Mouse (Mus musculus): ENCODE measurements around the gene Slain2.

Slain2 gene

GRCm38 (mm10) chr5:72953996-72954604 lies 40.0 kb downstream of the Slain2 start:
- no peak for DNase-seq

GRCm38 (mm10) chr5:72957281-72957680 lies 43.2 kb downstream of the Slain2 start:
- DNase-seq = no peak

DNA sequence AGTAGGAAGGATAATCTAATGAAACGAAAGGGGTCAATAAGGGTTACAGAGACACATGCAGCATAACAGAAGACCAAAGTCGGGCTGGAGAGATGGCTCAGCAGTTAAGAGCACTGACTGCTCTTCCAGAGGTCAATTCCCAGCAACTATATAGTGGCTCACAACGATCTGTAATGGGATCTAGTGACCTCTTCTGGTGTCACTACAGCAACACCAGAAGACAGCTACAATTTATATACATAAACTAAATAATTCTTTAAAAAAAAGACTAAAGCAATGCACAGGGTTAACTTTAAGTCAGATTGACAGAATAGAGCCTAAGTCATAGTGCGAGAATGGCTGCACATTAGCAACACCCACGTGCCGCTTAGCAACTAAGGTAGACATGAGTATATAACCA lies 46.0 kb downstream of the Slain2 start:
- DNase-seq = no peak

- no peak for DNase-seq
These were observed 51.6 kb downstream of the Slain2 start for GRCm38 (mm10) chr5:72965706-72966105.

GRCm38 (mm10) chr5:72972435-72972834 lies 58.3 kb downstream of the Slain2 start:
- DNase-seq = no peak

DNA sequence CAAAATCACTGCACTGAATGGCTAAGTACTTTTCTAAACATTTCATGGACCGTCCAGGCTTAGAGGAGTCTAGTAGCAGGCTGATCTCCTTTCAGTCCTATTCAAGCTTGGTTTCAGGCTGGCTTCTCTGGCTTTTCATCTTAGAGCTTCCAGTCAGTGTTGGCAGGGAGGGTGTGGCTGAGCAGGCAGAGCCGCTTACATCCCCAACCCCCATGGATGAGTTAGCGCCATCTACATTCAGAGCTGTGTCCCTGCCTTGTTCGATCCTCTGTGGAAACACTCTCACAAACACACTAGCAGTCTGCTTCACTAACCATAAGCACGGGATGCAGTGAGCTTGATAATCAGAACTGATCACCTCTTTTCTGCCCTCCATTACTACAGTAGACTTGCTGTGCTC lies 58.8 kb downstream of the Slain2 start:
- DNase-seq = no peak

DNA sequence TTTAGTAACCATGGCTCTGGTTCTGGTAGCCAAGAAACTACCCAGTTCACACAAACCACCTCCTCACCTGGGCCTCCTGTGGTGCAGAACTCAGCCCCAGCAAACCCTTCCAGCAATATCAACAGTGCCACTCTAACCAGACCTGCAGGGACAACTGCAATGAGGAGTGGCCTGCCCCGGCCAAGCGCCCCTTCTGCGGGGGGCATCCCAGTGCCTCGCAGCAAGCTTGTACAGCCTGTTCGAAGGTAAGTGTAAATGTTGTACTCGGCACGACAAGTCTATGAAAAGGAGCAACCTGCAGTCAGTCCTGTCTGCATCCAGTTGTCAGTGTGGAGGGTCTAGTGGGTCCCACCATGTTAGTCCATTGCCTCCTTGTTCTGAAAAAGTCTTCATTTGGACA lies 60.5 kb downstream of the Slain2 start, which contains the start of gene Gm10135:
Gm10135 (minus strand) TSS at position 101 of the 400 bp plus-strand sequence.
- no peak for DNase-seq

GRCm38 (mm10) chr5:72975996-72976395 lies 61.9 kb downstream of the Slain2 start:
- no peak for DNase-seq

GRCm38 (mm10) chr5:72976539-72976938 lies 62.4 kb downstream of the Slain2 start:
- no peak for DNase-seq

DNA sequence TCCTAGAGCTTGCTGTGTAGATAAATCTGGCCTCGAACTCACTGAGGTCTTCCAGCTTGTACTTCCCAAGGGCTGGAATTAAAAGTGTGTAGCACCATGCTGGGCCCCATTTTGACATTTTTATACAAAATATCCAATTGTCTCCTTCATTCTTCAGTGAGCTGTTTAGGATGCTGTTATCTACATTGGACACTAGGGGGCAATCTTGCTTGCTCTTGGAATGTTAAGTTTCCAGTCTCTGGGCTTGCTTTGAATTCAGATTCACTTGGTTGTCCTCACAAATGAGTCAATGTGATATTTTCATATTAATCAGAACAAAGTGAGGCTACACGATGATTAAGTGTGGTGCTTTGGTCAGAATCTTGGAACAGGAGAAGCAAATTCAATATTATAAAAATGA lies 70.0 kb downstream of the Slain2 start:
- DNase-seq = no peak

DNA sequence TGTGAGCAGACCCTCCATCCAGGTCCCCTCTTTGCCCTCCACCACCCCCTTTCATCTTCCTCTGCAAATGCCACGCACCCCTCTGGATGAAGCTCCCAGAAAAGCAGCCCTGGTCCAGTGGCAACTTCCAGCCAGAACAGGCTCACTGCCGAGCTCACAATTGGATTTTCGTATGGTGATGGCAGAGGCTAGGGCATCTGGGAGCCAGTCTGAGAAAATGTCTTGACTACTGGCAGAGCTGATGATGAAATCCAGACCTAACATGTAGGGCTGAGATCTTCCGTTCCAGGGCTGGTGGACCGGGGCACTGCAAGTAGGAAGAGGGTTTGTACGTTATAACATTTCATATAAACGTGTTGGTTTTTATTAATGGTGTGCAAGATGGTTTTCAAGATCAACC lies 73.7 kb downstream of the Slain2 start:
- peak; percentile 72 for DNase-seq

- no peak for DNase-seq
These were observed 75.7 kb downstream of the Slain2 start for GRCm38 (mm10) chr5:72989756-72990155.

DNA sequence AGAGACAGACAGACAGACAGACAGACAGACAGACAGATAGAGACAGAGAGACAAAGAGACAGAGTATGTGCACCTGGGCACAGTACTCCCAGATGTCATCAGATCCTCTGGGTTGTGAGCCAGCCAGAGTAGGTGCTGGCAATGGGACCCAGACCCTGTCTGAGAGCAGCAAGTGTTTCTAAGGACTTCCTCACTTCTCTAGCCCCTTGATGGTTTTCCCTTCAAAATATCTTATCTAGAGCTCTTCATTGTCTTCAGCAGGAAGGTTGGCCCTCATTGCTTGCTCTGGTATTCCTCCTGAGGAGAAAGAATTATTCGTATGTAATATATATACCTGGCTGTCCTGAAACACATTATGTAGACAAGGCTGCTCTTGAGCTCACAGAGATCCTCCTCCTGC lies 78.4 kb downstream of the Slain2 start:
- no peak for DNase-seq

GRCm38 (mm10) chr5:72994424-72994823 lies 80.3 kb downstream of the Slain2 start:
- peak; percentile 68 for DNase-seq

DNA sequence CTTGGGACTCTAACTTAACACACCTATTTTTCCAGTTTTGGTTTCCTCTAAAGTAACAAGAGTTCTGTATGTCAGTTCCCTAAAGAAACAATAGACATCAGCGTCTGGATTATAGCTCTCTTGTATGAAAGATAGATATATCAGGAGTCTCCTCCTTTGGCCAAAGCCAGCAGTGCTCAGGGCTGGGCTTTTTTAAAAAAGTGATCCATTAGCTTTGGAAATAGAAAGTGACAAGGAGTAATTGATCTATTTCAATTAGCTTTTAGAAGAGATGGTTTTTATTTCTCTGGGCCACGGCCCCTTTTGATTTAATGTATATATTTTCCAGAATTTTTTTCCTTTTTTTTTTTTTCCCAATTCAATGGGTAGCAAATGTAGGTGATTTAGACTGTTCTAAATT lies 80.8 kb downstream of the Slain2 start:
- DNase-seq = peak; percentile 11

DNA sequence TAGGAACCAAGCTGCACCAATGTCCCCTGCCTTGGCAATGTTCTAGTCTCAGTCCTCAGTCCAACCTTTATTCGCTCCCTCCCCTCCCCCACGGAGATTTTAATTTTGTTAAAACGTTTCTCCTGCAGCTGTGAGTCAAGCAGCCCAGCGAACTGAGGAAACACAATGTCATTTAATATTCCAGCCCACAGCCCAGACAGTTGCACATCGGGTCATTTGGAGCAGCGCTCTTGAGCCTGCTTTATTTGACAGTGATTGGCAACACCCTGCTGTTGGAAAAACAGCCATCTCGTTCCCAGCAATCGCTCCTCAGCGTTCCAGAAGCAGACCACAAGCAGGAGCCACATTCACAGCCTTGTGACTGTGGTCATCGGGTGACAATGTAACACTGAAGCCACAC lies 81.3 kb downstream of the Slain2 start:
- peak; percentile 74 for DNase-seq

DNA sequence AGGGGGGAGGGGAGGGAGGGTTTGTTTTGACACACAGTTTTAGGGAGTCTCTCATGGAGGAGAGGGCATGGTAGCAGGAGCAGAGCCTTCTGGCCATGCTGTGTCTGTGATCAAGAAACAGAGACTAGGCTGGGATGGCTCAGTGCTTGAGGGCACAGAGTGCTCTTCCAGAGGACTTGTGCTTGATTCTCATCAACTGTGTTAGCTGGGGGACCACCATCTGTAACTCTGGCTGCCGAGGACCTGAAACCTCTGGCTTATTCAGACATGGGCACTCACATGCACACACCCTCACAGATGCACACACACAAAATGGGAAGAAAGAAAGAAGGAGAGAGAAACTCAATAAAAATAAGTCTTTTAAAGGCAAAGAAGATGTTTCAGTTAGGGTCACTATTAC lies 84.4 kb downstream of the Slain2 start:
- peak; percentile 74 for DNase-seq

DNA sequence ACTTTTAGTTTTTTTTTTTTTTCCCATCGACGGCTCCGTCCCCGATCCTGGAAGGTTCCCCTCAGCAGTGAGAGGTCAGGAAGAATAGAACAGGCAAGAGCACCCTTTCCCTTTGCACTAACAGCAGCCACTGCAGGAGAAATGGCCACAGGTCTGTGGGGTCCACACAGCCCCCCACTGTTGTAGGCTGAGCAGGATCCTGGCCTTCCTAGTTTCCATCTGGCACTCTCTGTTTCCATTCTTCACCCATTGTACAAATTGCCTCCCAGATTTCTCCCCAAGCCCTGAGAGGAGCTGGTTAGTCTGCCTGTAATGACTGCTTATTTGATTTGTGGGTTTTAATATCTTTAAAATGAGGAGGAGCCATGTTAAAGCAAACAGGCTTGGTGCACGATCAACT lies 89.9 kb downstream of the Slain2 start:
- DNase-seq = peak; percentile 60

DNA sequence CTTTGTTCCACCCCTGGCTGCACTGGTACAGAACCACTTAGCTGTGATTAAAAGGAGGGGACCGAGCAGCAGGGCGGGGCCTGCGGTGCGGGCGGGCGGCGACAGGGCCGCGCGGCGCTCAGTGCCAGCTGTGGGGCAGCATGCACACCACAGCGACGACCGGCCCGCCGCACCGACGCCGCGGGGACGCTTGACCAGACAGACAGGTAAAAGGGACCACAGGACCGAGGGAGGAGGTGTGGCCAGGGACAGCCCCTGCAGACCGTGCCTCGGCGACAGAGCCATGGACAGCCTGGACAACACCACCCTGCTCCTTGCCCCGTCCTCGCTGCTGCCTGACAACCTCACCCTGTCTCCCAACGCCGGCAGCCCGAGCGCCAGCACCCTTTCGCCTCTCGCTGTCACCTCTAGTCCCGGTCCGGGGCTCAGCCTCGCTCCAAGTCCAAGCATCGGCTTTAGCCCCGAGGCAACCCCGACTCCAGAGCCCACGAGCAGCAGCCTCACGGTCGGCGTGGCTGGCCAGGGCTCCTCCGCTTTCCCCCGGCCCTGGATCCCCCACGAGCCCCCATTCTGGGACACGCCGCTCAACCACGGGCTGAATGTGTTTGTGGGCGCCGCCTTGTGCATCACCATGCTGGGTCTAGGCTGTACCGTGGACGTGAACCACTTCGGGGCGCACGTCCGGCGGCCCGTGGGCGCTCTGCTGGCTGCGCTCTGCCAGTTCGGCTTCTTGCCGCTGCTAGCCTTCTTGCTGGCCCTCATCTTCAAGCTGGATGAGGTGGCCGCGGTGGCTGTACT lies 92.9 kb downstream of the Slain2 start, which contains the start of gene Slc10a4:
Slc10a4 (plus strand) TSS at position 100 of the 798 bp plus-strand sequence.
- DNase-seq = peak; percentile 85

DNA sequence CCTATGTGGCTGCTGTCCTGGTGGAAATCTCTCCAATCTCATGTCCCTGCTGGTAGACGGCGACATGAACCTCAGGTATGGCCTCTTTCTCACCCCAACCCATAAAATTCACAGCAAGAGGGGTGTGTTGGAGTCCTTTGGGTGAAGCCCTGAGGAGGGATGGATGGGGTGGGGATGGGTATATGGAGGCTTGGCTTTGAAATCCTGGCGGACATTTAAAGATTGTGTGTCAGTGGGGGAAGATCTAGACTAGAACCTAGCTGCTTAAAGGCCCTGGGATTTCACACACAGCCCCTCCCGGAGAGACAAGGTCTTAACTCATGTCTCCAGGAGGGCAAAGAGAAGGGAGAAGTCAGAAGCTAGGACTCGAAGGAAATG lies 93.5 kb downstream of the Slain2 start:
- DNase-seq = peak; percentile 83

DNA sequence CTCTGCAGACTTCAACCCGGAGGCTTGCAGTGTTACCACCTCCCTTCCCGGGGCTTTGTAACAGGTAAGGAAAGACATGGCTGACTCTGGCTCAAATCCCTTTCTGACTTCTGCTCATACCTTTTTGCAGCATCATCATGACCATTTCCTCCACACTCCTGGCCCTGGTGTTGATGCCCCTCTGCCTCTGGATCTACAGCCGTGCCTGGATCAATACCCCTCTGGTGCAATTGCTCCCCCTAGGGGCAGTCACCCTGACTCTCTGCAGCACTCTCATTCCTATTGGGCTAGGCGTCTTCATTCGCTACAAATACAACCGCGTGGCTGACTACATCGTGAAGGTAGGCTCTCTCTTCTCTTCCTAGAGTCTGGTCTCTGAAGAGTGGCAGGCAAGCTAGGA lies 94.1 kb downstream of the Slain2 start:
- DNase-seq = peak; percentile 88

DNA sequence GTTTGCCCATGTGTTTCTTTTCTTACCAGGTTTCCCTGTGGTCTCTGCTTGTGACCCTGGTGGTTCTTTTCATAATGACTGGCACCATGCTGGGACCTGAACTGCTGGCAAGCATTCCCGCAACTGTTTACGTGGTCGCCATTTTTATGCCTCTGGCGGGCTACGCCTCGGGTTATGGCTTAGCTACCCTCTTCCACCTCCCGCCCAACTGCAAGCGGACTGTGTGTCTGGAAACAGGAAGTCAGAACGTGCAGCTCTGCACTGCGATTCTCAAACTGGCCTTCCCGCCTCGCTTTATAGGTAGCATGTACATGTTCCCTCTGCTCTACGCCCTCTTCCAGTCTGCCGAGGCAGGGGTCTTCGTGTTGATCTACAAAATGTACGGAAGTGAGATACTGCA lies 97.7 kb downstream of the Slain2 start:
- peak; percentile 70 for DNase-seq

- DNase-seq = peak; percentile 80
These were observed 98.9 kb downstream of the Slain2 start for GRCm38 (mm10) chr5:73012884-73013610.
